Mouse (Mus musculus): ENCODE results near the gene Prkn. TPM values are rescaled to one million over a fixed set of nuclear protein-coding genes. Genes with fewer than 3 reads are reported as not detected.

Gene Prkn
- total and polyA plus RNA-seq, 2 experiments = 2.5 to 8.9 TPM

DNA sequence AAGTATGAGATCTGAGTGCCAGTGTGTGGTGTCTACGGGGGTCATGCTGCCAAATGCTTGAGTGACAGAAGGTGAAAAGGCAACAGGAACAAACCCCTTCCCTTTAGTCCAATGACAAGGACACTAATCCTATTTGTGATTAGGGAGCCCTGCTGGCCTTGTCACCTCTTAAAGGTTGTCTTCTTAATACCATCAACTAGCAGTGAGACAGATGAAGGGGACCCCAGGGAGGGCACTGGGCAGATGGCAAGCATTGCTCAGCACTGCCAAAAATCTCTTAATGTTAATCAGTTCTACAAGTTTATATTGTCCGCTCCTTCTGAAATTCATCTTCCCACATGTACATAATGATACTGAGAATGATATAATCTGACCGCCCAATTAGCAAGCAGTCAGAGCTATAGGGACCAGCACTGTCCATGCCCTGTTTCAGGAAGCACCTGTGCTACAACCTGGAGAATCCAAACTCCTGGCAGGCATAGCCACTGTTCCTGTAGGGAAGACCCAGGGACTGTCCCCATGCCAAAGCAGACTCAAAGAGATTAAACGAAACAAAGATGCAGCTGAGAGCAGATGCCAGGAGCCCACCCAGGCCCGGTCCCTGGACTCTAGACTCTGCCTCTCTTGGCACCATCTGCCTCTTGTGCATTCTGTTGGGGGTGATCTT, 1250.2 kb downstream of the Prkn start:
- no peaks in the 10 kb centered on the region for H3K79me2 ChIP-seq (ENCODE audit: control insufficient read depth, insufficient read depth, low read length)
- no peak for TF ChIP-seq POLR2A (IDR thresholded peaks at IDR 0.05; ENCODE audit: extremely low read depth, insufficient read depth, low read length)
- no peak for TF ChIP-seq CTCF (IDR thresholded peaks at IDR 0.05; ENCODE audit: low read depth, low read length)
- no peak for DNase-seq (ENCODE audit: extremely low read depth, low read depth, low spot score)
- H3K4me3 ChIP-seq (ENCODE audit: insufficient read depth, low read depth, low read length) = no peak overlapping the region
- H3K36me3 ChIP-seq (ENCODE audit: control insufficient read depth, insufficient read depth, low read length) = no peaks in the 10 kb centered on the region
- H3K4me1 ChIP-seq (ENCODE audit: control insufficient read depth, insufficient read depth, low read length) = no peaks in the 10 kb centered on the region
- 69% methylated on average over 5 of the region's 5 CpGs for WGBS
- H3K9ac ChIP-seq (ENCODE audit: low read depth, low read length) = no peak overlapping the region
- peaks cover 3% of the 10 kb centered on the region; the same call in 1 of the 2 replicates for H3K27me3 ChIP-seq (ENCODE audit: control insufficient read depth, insufficient read depth, low read length)
- no peak overlapping the region for H3K27ac ChIP-seq (replicated peaks; ENCODE audit: insufficient read depth, low read depth, low read length)

GRCm38 (mm10) chr17:12092901-12093564, 1252.8 kb downstream of the Prkn start:
- H3K4me1 ChIP-seq (ENCODE audit: control insufficient read depth, insufficient read depth, low read length) = no peaks in the 10 kb centered on the region
- no peak overlapping the region for H3K9ac ChIP-seq (ENCODE audit: low read depth, low read length)
- no peaks in the 10 kb centered on the region for H3K79me2 ChIP-seq (ENCODE audit: control insufficient read depth, insufficient read depth, low read length)
- TF ChIP-seq POLR2A (IDR thresholded peaks at IDR 0.05; ENCODE audit: extremely low read depth, insufficient read depth, low read length) = no peak
- TF ChIP-seq CTCF (IDR thresholded peaks at IDR 0.05; ENCODE audit: low read depth, low read length) = no peak
- no peak overlapping the region for H3K4me3 ChIP-seq (ENCODE audit: insufficient read depth, low read depth, low read length)
- H3K27ac ChIP-seq (replicated peaks; ENCODE audit: insufficient read depth, low read depth, low read length) = no peak overlapping the region
- no peaks in the 10 kb centered on the region for H3K36me3 ChIP-seq (ENCODE audit: control insufficient read depth, insufficient read depth, low read length)
- H3K27me3 ChIP-seq (ENCODE audit: control insufficient read depth, insufficient read depth, low read length) = peaks cover 3% of the 10 kb centered on the region; the same call in 1 of the 2 replicates
- no peak for DNase-seq (ENCODE audit: extremely low read depth, low read depth, low spot score)
- WGBS = 86% methylated on average over 6 of the region's 6 CpGs

DNA sequence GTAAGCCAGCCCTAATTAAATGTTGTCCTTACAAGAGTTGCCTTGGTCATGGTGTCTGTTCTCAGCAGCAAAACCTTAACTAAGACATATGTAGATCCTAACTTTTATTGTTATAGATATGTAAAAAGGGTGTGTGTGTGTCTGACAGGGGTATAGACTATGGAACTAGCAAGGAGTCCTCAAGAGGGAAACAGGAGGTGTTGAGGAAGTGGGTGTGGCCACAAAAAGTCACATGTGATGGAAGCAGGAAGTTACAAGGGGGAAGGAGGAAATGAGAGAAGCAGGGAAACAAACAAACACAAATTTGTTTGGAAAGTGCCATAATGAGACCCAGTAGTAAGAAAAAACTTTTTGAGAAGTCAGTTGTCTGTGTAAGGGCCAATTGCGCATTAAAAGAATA, 1253.8 kb downstream of the Prkn start:
- H3K9ac ChIP-seq (ENCODE audit: low read depth, low read length) = no peak overlapping the region
- no peaks in the 10 kb centered on the region for H3K4me1 ChIP-seq (ENCODE audit: control insufficient read depth, insufficient read depth, low read length)
- 97% methylated on average over 1 of the region's 1 CpGs for WGBS
- H3K27me3 ChIP-seq (ENCODE audit: control insufficient read depth, insufficient read depth, low read length) = peaks cover 3% of the 10 kb centered on the region; the same call in 1 of the 2 replicates
- no peak overlapping the region for H3K4me3 ChIP-seq (ENCODE audit: insufficient read depth, low read depth, low read length)
- H3K36me3 ChIP-seq (ENCODE audit: control insufficient read depth, insufficient read depth, low read length) = no peaks in the 10 kb centered on the region
- no peak for TF ChIP-seq POLR2A (IDR thresholded peaks at IDR 0.05; ENCODE audit: extremely low read depth, insufficient read depth, low read length)
- TF ChIP-seq CTCF (IDR thresholded peaks at IDR 0.05; ENCODE audit: low read depth, low read length) = no peak
- H3K79me2 ChIP-seq (ENCODE audit: control insufficient read depth, insufficient read depth, low read length) = no peaks in the 10 kb centered on the region
- no peak for DNase-seq (ENCODE audit: extremely low read depth, low read depth, low spot score)
- no peak overlapping the region for H3K27ac ChIP-seq (replicated peaks; ENCODE audit: insufficient read depth, low read depth, low read length)

- TF ChIP-seq POLR2A (IDR thresholded peaks at IDR 0.05; ENCODE audit: extremely low read depth, insufficient read depth, low read length) (no peak), CTCF (IDR thresholded peaks at IDR 0.05; ENCODE audit: low read depth, low read length) (no peak)
- 89% methylated on average over 9 of the region's 9 CpGs for WGBS
- no peak for DNase-seq (ENCODE audit: extremely low read depth, low read depth, low spot score)
These were observed 1254.8 kb downstream of the Prkn start for GRCm38 (mm10) chr17:12094827-12095590.

GRCm38 (mm10) chr17:12099415-12099814, 1259.2 kb downstream of the Prkn start:
- H3K79me2 ChIP-seq (ENCODE audit: control insufficient read depth, insufficient read depth, low read length) = no peaks in the 10 kb centered on the region
- no peak overlapping the region for H3K4me3 ChIP-seq (ENCODE audit: insufficient read depth, low read depth, low read length)
- no peak overlapping the region for H3K27ac ChIP-seq (replicated peaks; ENCODE audit: insufficient read depth, low read depth, low read length)
- H3K4me1 ChIP-seq (ENCODE audit: control insufficient read depth, insufficient read depth, low read length) = no peaks in the 10 kb centered on the region
- DNase-seq (ENCODE audit: extremely low read depth, low read depth, low spot score) = no peak
- no peaks in the 10 kb centered on the region for H3K36me3 ChIP-seq (ENCODE audit: control insufficient read depth, insufficient read depth, low read length)
- TF ChIP-seq CTCF (IDR thresholded peaks at IDR 0.05; ENCODE audit: low read depth, low read length) (no peak), POLR2A (IDR thresholded peaks at IDR 0.05; ENCODE audit: extremely low read depth, insufficient read depth, low read length) (no peak)
- no peak overlapping the region for H3K9ac ChIP-seq (ENCODE audit: low read depth, low read length)
- peaks cover 3% of the 10 kb centered on the region; the same call in 1 of the 2 replicates for H3K27me3 ChIP-seq (ENCODE audit: control insufficient read depth, insufficient read depth, low read length)

More at GRCm38 (mm10) chr17:12094827-12095590, 1254.8 kb downstream of the Prkn start:
- H3K27ac ChIP-seq (replicated peaks; ENCODE audit: insufficient read depth, low read depth, low read length) = no peak overlapping the region
- no peaks in the 10 kb centered on the region for H3K36me3 ChIP-seq (ENCODE audit: control insufficient read depth, insufficient read depth, low read length)
- no peak overlapping the region for H3K4me3 ChIP-seq (ENCODE audit: insufficient read depth, low read depth, low read length)
- no peak overlapping the region for H3K9ac ChIP-seq (ENCODE audit: low read depth, low read length)
- no peaks in the 10 kb centered on the region for H3K79me2 ChIP-seq (ENCODE audit: control insufficient read depth, insufficient read depth, low read length)
- H3K27me3 ChIP-seq (ENCODE audit: control insufficient read depth, insufficient read depth, low read length) = peaks cover 3% of the 10 kb centered on the region; the same call in 1 of the 2 replicates
- H3K4me1 ChIP-seq (ENCODE audit: control insufficient read depth, insufficient read depth, low read length) = no peaks in the 10 kb centered on the region

All from liver, adult 2 months (tissue).